Mouse (Mus musculus) heart, postnatal 0 days (tissue): Measurements from ENCODE around the gene Hadha.

ENCODE experiments used
- CTCF ChIP-seq: IDR thresholded peaks from 2 replicates; pipeline ENCODE4 v1.5.1; 2016; ENCODE audit warnings: antibody characterized with exemption, control low read depth, low read depth
- EP300 ChIP-seq: IDR thresholded peaks from 2 replicates; pipeline ENCODE4 v1.6.1; 2016; ENCODE audit warnings: antibody characterized with exemption, low read depth

- TF ChIP-seq CTCF, result no peak
- TF ChIP-seq EP300, result no peak
Observed at GRCm38 (mm10) chr5:30072377-30072776, 82.6 kb downstream of the Hadha start.
